Mouse (Mus musculus) ES-CJ7 (cell line): Measurements from ENCODE around the gene Klf11.
"Not testable (repeated sequence)": the region's sequence is repeated elsewhere in the genome, so short reads cannot be mapped to it uniquely, and the experiment has no call there.

Experiments
- DNase-seq: peaks from one replicate; pipeline ENCODE4 v3.0.0; 2011; ENCODE audit warnings: low read depth, low spot score

The Klf11 gene

DNA sequence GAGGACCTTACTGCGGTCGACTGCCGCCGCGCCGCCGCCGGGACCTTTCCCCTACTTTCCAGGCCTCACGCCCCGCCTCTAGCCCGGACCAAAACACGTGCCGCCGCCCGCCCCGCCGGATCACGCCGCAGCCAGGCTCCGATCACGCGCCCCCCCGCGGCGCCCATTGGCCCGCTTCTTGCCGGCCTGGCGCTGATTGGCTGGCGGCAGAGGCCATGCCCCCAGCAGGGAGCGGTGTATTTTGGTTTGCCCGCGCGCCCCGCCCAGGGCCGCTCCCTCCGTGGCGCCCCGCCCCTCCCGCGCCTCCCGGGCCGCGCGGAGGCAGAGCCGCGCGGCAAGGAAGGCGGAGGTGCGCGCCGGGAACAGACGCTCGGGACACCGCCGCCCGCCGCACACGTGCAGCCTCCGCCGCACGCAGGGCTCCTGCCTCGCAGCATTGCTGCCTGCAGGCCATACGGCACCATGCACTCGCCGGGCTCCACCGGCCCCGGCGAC, at the start of gene Klf11:
TSS of gene Klf11 (plus strand) at position 212 of the 495 bp plus-strand sequence.
- peak; percentile 93 for DNase-seq

DNA sequence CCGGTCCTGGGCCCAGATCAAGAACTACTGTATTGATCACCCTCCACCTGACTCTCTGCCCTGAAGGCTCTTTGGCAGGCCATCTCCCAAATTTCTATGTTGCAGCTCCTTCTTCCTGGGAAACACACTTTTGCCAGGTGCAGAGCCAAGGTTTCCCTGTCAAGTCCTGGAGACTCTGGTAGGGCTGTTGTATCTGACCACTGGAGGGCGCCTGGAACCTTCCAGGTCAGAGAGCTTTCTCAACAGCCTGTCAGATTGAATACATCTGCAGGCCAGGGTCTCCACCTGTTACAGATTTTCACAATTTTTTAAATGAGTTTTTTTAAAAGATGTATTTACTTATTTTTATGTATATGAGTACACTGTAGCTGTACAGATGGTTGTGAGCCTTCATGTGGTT, 47.8 kb upstream of the Klf11 start:
- peak; percentile 64 for DNase-seq

DNA sequence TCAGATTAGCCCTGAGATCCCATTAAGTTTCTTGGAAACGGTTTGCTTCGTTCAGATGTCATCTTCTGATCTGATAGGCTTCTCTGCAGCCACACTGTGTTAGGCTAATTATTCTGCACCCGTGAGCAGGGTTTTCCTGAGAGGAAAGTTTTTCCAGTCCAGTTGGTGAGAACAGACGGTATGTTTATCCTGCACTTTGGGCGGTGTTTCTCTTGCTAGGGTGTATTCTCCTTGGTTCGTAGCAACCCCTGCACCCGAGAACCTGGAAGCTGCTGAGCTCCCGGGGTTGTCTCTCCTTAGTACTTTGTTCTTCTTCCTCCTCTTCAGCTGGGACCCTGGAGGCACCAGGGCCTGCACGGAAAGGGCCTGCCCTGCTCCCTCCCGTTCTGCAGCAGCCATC, 44.9 kb upstream of the Klf11 start:
- no peak for DNase-seq

DNA sequence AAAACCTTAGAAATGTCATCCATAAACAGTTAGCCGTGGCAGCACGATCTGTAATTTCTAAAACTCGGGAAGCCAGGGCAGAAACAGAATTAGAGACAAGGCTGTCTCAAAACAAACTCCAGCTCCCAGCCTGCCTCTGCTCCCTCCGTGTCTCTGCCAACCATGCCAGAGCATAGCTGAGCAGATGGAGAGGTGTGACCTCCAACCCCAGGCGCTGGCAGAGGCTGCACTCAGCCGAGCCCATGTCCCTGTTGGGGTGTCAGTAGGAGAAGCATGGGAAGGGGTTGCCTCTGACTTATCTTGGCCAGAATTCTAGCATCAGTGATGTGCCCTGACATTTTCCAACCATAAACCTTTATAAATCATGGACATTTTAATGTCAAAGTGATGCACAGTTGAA, 38.5 kb upstream of the Klf11 start:
- DNase-seq: no peak

DNA sequence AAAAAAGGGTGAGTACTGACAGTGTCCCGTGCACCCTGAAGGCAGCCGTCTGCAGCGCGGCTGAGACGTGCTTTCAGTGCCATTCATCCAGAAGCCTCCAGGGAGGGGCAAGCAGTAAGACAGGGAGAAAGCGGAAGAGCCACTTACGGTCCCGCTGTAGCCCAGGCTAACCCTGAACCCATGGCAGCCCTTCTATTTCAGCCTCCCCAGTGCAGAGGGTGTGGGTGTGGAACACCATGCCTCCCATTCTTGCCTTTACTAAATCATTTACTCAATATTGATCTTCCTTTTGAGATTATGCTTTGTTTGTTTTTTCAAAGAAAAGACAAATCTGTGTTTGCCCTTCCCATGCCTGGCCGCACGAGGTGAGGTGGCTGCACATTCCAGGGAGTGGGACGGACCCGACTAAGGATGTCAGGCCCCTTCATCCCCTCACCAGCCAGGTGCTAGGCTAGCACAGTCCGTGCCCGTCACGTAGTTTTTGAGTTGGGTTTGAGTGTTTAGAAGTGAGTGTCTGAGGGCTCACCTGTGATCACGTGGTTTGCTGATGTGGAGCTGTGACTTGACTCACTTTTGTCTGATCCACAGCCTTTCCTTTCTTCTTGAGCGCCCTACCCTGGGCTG, 36.5 kb upstream of the Klf11 start:
- DNase-seq: no peak

DNA sequence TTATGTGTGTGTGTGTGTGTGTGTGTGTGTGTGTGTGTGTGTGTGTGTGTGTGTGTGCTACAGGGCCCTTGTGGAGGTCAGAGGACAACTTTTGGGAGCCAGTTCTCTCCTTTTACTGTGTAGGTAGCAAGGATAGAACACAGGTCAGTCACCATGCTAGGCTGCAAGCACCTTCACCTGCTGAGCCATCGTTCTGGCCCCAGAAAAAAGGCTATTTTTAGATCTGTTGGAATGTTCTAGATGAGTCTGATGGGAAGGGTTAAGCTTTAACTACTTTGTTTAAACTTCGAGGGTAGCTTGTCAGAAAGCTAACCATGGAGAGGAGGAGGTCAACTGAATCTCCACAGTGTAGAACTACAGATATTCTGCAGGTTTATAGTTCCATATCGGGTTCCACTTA, 35.9 kb upstream of the Klf11 start:
- DNase-seq: no peak

DNA sequence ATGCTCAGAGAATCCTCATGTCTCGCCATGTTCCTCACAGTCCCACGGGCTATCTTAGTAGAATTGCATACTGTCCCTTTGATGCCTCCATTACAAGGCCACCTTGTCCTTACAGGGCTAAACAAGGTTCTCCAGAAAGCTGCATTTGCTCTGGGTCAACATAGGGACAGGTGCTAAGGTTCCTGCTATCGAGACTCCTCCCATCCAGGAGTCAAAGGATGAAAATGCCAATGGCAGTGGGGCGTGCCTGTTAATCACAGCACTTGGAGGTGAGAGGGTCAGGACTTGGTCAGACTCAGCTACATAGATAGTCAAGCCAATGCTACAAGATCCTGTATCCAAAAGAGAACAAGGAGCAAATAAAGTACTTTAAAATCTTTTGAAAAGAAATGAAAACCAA, 31.6 kb upstream of the Klf11 start:
- DNase-seq: no peak

DNA sequence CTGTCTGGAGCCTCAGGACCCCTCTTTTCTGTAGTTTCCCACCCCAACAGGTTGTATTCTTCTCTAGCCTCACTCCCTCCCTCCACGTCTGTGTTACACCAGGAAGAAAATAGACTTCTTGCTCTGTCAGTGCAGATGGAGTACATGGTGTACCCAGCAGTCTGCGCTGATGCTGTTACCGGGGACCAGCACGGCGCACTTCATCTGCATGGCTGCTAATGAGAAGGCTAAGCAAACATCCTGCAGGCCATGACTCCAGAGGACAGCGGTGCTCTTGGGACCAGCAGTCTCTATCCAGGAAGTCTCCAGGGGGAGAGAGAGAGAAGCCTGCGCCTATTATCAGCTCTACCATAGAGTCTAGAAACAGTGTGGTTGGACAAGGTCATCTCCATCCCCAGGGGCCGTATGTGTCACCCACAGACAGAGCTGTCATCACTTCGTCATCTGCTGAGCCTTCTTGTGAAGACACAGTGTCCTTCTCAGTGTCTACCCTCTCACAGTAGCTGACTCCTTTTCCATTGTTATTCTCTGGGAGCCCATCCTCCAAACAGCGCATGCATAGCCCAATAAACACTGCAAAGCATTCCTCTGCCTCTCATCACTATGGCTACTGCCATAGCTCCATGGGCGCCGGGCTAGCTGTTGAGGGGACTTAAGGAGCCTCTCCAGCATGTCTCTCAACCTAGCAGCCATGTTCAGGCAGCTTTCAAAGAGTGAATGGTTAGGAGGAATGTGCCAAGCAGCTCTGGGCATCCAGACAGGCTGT, 27.4 kb upstream of the Klf11 start:
- DNase-seq: no peak

DNA sequence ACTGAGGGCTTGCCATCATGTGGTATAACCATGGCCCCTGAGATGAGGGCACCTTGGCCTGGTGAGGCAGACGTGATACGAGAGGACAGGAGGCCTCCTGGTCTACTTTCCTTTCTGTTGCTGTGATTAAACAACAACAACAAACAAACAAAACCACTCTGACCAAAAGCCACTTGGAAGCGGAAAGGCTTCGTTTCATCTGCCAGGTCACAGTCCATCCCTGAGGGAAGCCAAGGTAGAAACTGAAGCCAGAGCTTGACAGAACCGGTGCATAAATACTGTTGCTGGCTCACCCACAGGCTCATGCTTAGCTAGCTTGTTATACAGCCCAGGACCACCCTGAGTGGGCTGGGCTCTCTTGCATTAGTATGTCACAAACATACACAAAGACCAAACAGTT, 24.7 kb upstream of the Klf11 start:
- DNase-seq: no peak

DNA sequence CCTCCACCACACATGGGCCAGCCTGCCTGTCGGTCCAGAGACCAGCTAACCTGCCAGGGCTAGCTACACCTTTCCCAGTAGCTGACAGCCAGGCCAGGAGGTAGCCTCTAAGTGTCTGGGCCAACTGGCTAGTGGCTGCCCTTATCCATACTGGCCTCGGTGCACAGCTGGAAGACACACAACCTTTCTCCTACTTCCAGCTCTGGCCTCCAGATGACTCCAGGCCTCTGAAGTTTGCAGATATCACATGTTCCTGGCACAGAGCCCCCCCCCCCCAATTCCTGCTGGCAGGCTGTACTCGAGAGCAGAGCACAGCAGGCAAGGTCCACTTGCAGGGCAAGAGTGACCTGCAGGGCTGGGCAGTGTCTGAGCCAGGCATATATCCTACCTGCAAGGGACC, 23.9 kb upstream of the Klf11 start:
- DNase-seq: no peak

DNA sequence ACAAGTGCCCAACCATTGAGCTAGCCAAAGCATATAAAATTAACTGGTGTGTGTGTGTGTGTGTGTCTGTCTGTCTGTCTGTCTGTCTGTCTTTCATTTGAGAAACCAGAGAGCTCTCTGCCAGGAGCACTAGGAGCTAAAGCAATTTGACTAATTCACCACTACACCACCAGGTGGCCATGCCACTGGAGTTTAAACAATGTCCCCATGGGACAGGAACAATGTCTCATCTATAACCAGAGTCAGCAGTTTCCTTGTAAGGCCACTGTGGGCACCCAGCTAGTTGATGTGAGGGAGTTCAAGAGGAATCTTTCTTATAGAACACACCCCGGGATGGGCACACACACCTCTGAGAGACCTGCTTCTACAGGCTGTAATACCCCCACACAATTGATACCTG, 20.9 kb upstream of the Klf11 start:
- DNase-seq: peak; percentile 50

DNA sequence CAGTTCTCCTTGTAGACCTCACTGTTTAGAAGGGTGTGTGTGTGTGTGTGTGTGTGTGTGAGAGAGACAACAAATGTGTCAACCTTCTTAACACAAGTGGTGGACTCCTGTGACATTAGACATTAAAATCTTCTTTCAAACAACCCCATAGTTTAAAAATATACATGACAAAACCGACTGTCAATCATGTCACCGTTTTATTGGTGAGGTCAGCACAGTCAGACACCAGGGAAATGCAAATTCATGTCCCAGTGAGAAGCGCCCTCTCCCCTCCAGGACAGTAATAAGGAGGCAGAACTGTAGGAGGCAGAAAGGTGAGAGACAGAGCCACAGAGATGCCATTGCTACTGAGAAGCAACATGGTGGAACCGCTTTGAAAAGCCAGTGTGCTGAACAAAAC, 18.7 kb upstream of the Klf11 start:
- no peak for DNase-seq

DNA sequence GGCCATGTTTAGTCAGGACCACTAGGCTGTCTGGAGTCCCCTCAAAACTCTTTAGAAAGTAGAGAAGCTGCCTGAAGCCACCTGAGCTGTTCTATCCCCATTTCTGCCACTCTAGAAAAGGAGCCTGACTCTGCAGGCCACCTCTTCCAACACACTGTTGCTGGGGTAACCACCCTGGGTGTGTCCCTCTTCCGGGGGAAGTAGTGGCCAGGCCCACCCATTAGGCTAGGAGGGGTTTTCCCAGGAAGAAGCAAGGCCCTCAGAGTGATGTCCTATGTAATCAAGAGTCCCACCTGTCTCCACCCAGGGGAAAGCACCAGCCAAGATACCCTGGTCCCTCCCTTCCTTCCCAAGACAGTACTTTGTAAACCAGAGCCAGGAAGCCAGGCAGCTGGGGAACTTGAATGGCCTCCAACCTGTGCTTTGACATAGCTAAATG, 17.3 kb upstream of the Klf11 start:
- peak; percentile 28 for DNase-seq

DNA sequence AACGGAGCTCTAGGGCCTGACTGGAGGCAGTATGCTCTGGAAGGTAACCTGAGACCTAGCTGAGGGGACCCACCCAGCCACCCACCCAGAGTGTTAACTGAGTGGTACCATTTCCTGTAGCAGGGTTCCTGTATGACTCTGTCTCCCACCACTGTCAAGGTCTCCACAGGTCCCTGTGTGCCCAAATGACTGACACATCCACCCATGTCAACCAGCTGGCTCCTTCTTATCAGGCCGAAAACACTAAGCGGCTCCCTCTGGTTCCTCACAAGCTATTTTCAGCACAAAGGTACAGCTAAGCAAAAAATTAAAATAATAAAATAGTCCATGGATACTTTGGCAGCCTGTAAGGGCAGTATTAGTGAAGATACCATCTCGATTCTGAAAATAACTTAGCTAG, 16.9 kb upstream of the Klf11 start:
- DNase-seq: no peak

DNA sequence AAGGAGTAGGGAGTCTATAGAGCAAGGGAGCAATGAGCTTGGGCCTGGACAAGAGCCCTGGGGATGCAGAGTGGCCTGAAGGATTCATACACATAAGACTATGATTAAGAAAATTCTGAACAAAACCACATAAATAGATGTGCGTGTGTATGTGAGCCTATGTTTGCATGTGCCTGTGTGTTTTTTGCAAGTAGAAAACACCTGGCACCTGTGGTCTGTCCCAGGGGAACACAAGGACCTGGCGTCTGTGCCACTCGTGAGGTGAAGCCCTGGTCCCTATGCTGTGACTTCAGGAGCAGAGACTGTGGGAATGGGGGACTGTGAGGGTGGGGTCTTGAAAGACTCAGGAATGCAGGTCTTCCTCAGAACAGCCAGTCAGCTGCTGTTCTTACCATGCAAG, 16.4 kb upstream of the Klf11 start:
- no peak for DNase-seq

DNA sequence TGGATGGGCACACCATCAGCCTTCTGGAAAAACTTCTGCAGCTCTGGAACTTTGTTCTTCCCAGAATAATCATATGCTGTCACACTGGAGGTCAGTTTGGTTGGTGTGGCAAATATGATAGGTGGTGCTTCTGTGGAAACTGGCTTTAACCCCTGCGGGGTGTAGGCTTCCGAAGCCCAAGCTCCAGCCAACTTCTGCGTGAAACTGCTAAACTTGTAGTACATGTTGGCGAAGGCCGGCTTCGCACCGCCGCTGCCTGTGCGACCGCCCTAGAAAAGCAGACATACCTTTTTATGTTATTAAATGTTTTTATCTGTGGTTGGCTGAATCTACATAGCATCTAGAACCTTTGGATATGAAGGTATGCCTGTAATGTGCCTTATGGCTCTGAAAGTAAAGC, 12.3 kb upstream of the Klf11 start:
- DNase-seq: not testable (repeated sequence)

DNA sequence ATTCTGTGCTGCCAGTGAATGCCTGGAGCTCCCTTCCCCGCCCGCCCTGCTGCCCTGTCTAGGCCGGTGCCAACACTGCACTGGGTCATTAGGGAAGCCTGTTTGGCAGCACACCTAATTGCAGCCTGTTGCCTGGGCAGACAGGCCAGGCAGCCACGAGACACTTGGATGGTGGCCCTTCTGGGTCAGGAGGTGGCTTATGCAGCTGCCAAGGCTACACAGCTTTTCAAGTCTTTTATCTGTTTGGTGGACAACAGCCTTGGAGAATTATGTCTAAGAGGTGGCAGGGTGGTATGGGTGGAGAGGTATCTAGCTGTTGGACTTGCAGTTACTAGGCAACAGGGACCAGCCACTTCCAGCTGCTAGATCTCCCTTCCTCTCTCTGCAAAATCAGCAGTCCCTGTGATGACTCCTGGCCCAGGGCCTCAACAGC, 8.7 kb upstream of the Klf11 start:
- no peak for DNase-seq

DNA sequence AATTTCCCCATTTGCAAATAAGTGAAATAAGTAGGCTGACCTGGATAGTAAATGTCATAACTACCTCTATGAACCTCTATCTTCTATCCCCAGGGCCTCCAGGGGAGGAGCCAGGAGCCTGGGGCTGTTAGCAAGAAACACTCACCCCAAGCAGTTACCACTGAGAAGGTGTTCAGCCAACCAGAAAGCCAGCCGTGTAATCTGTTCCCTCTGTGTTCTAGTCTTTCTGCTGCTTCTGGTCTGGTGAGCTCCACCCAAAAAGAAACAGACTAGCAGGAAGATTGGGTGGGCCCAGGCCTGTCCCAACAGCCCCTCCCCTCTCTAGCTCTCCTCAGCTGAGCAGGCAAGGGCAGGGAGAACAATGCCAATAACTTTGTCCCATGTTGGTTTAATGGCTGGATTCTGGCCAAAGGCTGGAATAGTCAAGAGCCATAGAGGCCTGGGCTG, 6.9 kb upstream of the Klf11 start:
- peak; percentile 52 for DNase-seq

DNA sequence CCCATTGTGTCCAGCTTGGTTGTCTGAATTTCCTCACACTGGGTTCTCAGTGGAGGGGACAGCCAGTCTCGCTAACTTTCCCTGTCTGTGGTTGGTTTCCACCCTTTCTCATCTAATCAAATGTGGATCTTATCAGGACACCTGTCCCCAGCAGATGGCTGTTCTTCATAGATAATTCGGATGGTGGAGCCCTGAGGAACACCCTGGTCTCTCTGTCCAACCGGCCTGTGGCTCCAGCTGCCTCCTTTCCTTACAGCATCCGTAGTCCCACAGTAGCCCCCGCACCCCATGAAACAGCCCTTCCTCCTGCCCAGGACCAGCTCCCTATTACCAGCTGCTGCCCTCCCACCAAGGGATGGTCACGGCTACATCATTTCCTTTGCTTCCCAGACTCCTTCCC, 5.2 kb upstream of the Klf11 start:
- no peak for DNase-seq

DNA sequence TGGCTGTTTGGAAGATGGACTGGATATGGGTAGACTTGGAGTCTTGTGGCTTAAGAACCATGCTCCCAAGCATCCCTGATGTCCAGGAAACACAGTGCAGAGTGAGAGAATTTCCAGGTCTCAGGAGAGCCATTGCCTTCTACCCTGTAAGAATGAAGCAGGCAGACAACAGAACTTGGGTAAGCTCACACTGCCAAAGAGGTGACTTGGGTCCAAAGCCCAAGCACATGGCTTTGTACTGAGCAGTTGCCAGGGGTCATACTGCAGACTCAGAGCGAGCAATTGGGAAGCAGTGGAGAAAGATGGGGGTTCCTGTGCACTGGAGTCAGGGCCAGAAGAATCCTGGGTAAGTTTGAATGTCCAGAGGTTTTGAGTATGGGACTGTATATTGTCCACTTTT, 3.0 kb upstream of the Klf11 start:
- no peak for DNase-seq

DNA sequence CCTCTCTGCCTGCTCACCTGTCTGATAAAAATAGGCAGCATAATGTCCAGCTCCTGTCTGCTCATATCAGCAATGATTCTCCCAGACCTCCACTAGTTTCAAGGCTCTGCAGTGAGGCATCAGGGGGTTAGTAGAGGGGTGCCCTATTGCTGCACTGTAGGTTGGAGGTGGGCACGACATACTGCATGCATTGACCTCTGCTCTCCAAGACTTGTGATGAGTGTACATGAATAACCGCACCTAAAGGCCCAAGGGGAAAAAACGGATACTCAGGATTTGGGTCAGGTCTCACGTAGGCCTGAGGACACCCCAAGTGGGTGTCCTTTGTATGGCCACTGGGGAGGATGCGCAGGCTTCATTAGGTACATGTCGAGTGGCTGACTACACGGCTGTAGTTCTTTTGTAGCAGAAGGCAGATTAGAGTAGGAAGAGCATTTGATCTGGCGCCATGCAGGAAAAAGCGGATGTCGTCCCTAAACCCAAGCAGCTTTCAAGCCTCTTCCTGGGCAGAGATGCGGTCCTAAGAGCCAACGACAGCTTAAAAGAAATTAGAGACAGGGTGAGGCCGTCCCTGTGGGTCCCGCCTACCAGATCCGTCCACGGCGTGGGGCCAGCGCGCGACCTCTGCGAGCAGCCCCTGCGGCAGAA, 535 bp upstream of the Klf11 start:
- no peak for DNase-seq

DNA sequence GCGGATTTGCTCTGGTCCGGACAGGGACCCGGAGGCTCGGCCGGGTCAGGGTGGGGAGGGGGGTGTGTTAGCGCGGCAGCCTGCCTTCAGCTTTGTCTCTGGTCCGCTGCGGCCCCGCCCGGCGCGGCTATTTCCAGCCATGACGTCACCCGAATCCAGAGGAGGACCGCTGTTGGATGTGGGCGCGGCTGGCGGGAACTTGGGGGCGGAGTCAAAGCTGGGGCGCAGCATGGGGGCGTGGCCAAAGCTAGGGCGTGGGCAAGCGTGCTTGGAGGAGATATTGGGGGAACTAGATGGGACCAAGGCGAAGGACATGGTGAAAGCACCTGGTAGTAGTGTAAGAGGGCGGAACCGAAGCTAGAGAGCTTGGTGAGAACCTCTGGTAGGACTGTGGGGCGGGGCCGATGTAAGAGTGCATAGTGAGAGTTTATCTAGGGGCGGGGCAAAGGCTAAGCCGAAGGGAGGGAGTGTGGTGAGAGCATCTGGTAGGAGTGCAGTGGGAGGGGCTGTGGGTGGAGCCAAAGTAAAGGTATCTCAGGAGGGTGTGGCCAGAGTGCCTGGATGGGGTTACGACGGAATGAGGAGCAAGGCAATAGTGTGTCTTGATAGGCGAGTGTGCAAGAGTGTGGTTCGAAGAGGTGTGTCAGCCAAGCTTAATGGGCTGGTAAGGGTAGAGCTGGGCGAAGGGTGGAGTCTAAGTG, 718 bp downstream of the Klf11 start:
- DNase-seq: peak; percentile 94
